Comparison of ENCODE assay signal across 8 mouse cellular contexts in genomic region chr4:133574070-133574842, GRCm38 (mm10). TPM values are rescaled to one million over a fixed set of nuclear protein-coding genes. Genes with fewer than 3 reads are reported as not detected.
DNase-seq lines count a peak whose midpoint lies in the region; ATAC-seq lines count a peak whose summit lies in the region.

Gene Gpatch3 (plus strand): TSS chr4:133574745.

- peak within 1 kb of the TSS; percentile 73 for H3K4me2 ChIP-seq in hindbrain, embryonic 16.5 days (ENCODE audit: low read length)

- peak; percentile 95 for DNase-seq in R1 (ENCODE audit: low read depth, low spot score)
- DNase-seq in cerebellum, postnatal 25 days: peak; percentile 92 to 95
- peak; percentile 89 to 93 for DNase-seq in frontal cortex, postnatal 36 days (ENCODE audit: low spot score in 2 of 2)
- DNase-seq in left cerebral cortex, adult 18-20 months (ENCODE audit: low spot score in 2 of 2): peak; percentile 90 to 93
- DNase-seq in right cerebral cortex, adult 18-20 months: peak; percentile 93
- DNase-seq in urinary bladder, postnatal 10 days (ENCODE audit: low spot score): peak; percentile 78

- peaks cover 35% of the 10 kb centered on the region for H3K79me2 ChIP-seq in macrophage (ENCODE audit: inconsistent target)

- H3K27me3 ChIP-seq in hindbrain, embryonic 16.5 days (replicated peaks; ENCODE audit: control insufficient read depth, insufficient read depth, low read length): no peaks in the 10 kb centered on the region

- peak within 1 kb of the TSS; percentile 84 for H3K27ac ChIP-seq in hindbrain, embryonic 16.5 days (ENCODE audit: low read depth, low read length)
- H3K27ac ChIP-seq in macrophage: peak within 1 kb of the TSS; percentile 22

- WGBS in hindbrain, embryonic 16.5 days: 5% methylated on average over 44 of the region's 44 CpGs
- 8% methylated on average over 44 of the region's 44 CpGs for WGBS in macrophage (ENCODE audit: missing documents)

- peak within 1 kb of the TSS; percentile 76 for H3K9ac ChIP-seq in hindbrain, embryonic 16.5 days (ENCODE audit: low read depth, low read length)

- peak; percentile 93 for ATAC-seq in hindbrain, embryonic 16.5 days

- peak within 1 kb of the TSS; percentile 96 for H3K4me3 ChIP-seq in hindbrain, embryonic 16.5 days (ENCODE audit: low read length)
- H3K4me3 ChIP-seq in macrophage (ENCODE audit: inconsistent target): peak within 1 kb of the TSS; percentile 64

- H3K9me3 ChIP-seq in hindbrain, embryonic 16.5 days (ENCODE audit: control insufficient read depth, low read length): no peaks in the 10 kb centered on the region

- peaks cover 7% of the 10 kb centered on the region for H3K4me1 ChIP-seq in hindbrain, embryonic 16.5 days (ENCODE audit: control insufficient read depth, insufficient read depth, low read depth, low read length)

- H3K36me3 ChIP-seq in hindbrain, embryonic 16.5 days (ENCODE audit: control insufficient read depth, insufficient read depth, low read length): peaks cover 10% of the 10 kb centered on the region
- H3K36me3 ChIP-seq in macrophage (ENCODE audit: inconsistent target): peaks cover 17% of the 10 kb centered on the region

RNA-seq across cellular contexts. Expression of gene Gpatch3, which starts in this region (rescaled TPM):
- 5.9 and 7.6 TPM in 2 replicates for polyA plus RNA-seq in hindbrain, embryonic 16.5 days (2015; fragmentation: Nextera tagmentation; extraction: Ambion mirVana)
- 1 to 10 TPM; 8.3 to 10.0 TPM for total RNA-seq in left cerebral cortex, adult 18-20 months (2021)
- 100 to 1,000 TPM in 3 of 26 experiments, 10 to 100 TPM in 23; 52.3 to 159 (median 67.1) TPM for total RNA-seq in macrophage (2018; cell fraction: chromatin; rRNA removed)
- 10 to 100 TPM; 13.2 to 23.2 (median 17.6) TPM for total RNA-seq in macrophage (2018; cell fraction: cytosol; rRNA removed)
- total RNA-seq in macrophage (2018; cell fraction: nucleus; rRNA removed): 10 to 100 TPM; 22.0 to 60.1 (median 38.5) TPM
- 13.9 to 16.6 TPM (median 14.8 TPM) in 3 replicates for polyA plus RNA-seq in macrophage (2018)

Comparison
In these comparisons a context has a peak if more than half of its experiments do, and no peak if none do; other contexts are left out.
1. Peak in every context shown above with its lines: DNase-seq, ATAC-seq, H3K4me3 ChIP-seq and H3K27ac ChIP-seq.